20 mouse cellular contexts compared by ENCODE assay signal in genomic region chr12:16764776-16765445, GRCm38 (mm10). TPM values are rescaled to one million over a fixed set of nuclear protein-coding genes. Genes with fewer than 3 reads are reported as not detected.
A peak's percentile ranks its signal among the peaks of the same experiment; 100 is the strongest.
DNase-seq lines count a peak whose midpoint lies in the region; ATAC-seq lines count a peak whose summit lies in the region.
"Had no signal": no experiment of that assay in that cellular context is flagged by ENCODE, and none has a peak within 500 bp of the region (broad histone marks: within the 10 kb centered on the region; RNA-seq: fewer than 3 reads in every experiment).

No protein-coding gene starts in this region.

- WGBS in limb, embryonic 12.5 days: 78% methylated on average over 12 of the region's 12 CpGs
- WGBS in limb, embryonic 10.5 days: 79% methylated on average over 12 of the region's 12 CpGs

- H3K9ac ChIP-seq in limb, embryonic 12.5 days (replicated peaks): no peak overlapping the region
- H3K9ac ChIP-seq: forebrain, postnatal 0 days; limb, embryonic 15.5 days; lung, embryonic 14.5 days; stomach, embryonic 15.5 days had no signal

- H3K36me3 ChIP-seq in limb, embryonic 12.5 days: no peaks in the 10 kb centered on the region
- H3K36me3 ChIP-seq in limb, embryonic 10.5 days: peaks cover 12% of the 10 kb centered on the region
- H3K36me3 ChIP-seq: limb, embryonic 15.5 days; stomach, embryonic 15.5 days had no signal

- no peaks in the 10 kb centered on the region for H3K27me3 ChIP-seq in limb, embryonic 12.5 days
- H3K27me3 ChIP-seq in limb, embryonic 10.5 days (ENCODE audit: low read depth, poor library complexity, severe bottlenecking): no peaks in the 10 kb centered on the region
- H3K27me3 ChIP-seq: limb, embryonic 15.5 days; stomach, embryonic 15.5 days had no signal

- no peak overlapping the region for H3K4me2 ChIP-seq in limb, embryonic 12.5 days
- H3K4me2 ChIP-seq: limb, embryonic 15.5 days; lung, embryonic 14.5 days; stomach, embryonic 15.5 days had no signal

- no peaks in the 10 kb centered on the region for H3K4me1 ChIP-seq in limb, embryonic 12.5 days (replicated peaks)
- peaks cover 9% of the 10 kb centered on the region; the same call in 1 of the 2 replicates for H3K4me1 ChIP-seq in limb, embryonic 10.5 days
- H3K4me1 ChIP-seq: limb, embryonic 15.5 days; stomach, embryonic 15.5 days had no signal

- DNase-seq in heart, adult 11 months: peak; percentile 84
- DNase-seq in heart, adult 8-10 months (ENCODE audit: low spot score): no peak
- no peak for DNase-seq in limb, embryonic 10.5 days (ENCODE audit: low spot score)
- peak; percentile 84 for DNase-seq in adrenal gland, postnatal 14 days
- DNase-seq in testis, postnatal 10 days (ENCODE audit: low spot score): peak; percentile 61
- no peak for DNase-seq in spleen, adult 18-20 months
- no peak for DNase-seq in thymus, postnatal 4 days
- DNase-seq: cerebellum, postnatal 14 days; forebrain, postnatal 0 days; gastrocnemius, postnatal 10 days; kidney, adult 9 months; lung, embryonic 14.5 days; midbrain, embryonic 14.5 days; thymus, postnatal 36 days had no signal

- 0 out of 2 replicates have a peak, but pooled peaks have one; percentile 20 for ATAC-seq in limb, embryonic 12.5 days (ENCODE audit: insufficient number of reproducible peaks, insufficient read depth, low FRiP score, low TSS enrichment, low read depth)
- ATAC-seq: forebrain, postnatal 0 days had no signal

- no peak overlapping the region for H3K4me3 ChIP-seq in limb, embryonic 12.5 days (replicated peaks)
- H3K4me3 ChIP-seq in limb, embryonic 10.5 days: no peak overlapping the region
- H3K4me3 ChIP-seq: layer of hippocampus, adult 2 months; limb, embryonic 15.5 days; stomach, embryonic 15.5 days had no signal

- 0 out of 2 replicates have a peak, but pooled peaks cover 4% of the 10 kb centered on the region for H3K9me3 ChIP-seq in limb, embryonic 12.5 days
- H3K9me3 ChIP-seq in limb, embryonic 10.5 days (replicated peaks): no peaks in the 10 kb centered on the region
- H3K9me3 ChIP-seq: limb, embryonic 15.5 days; stomach, embryonic 15.5 days had no signal

- H3K27ac ChIP-seq in limb, embryonic 12.5 days: no peak overlapping the region
- H3K27ac ChIP-seq in limb, embryonic 10.5 days: no peak overlapping the region
- H3K27ac ChIP-seq: layer of hippocampus, adult 2 months; limb, embryonic 15.5 days; macrophage; stomach, embryonic 15.5 days had no signal

RNA-seq across cellular contexts. Expression of gene Greb1, which starts 35.8 kb away (rescaled TPM):
- total RNA-seq in heart, adult 8-10 months (2022): 1 to 10 TPM in 1 of 4 experiments, under 1 TPM in 3; 0.16 to 1.2 (median 0.64) TPM
- 6.4 and 8.1 TPM in 2 replicates for polyA plus RNA-seq in limb, embryonic 12.5 days (2016; fragmentation: Nextera tagmentation; extraction: Ambion mirVana)
- polyA plus RNA-seq in limb, embryonic 10.5 days (2016; fragmentation: Nextera tagmentation; extraction: Ambion mirVana): 16.9 and 17.4 TPM in 2 replicates
- total RNA-seq in adrenal gland, postnatal 14 days (2021): 27.6 and 35.4 TPM in 2 replicates
- total RNA-seq: hematopoietic stem cell, adult 5-6 weeks had no signal

RNA-seq across cellular contexts. Expression of gene E2f6, which starts 45.9 kb away (rescaled TPM):
- total RNA-seq in heart, adult 8-10 months (2022): 10 to 100 TPM; 86.4 to 90.4 (median 88.2) TPM
- polyA plus RNA-seq in limb, embryonic 12.5 days (2016; fragmentation: Nextera tagmentation; extraction: Ambion mirVana): 75.8 and 76.6 TPM in 2 replicates
- polyA plus RNA-seq in limb, embryonic 10.5 days (2016; fragmentation: Nextera tagmentation; extraction: Ambion mirVana): 67.3 and 67.5 TPM in 2 replicates
- 33.4 and 35.7 TPM in 2 replicates for total RNA-seq in adrenal gland, postnatal 14 days (2021)

Comparison
In these comparisons a context has a peak if more than half of its experiments do, and no peak if none do; other contexts are left out.
1. DNase-seq: peak in heart, adult 11 months (single experiment), adrenal gland, postnatal 14 days (single experiment) and testis, postnatal 10 days (single experiment); none in heart, adult 8-10 months (single experiment), limb, embryonic 10.5 days (single experiment), spleen, adult 18-20 months (0 of 2) and thymus, postnatal 4 days (single experiment).
2. RNA of gene Greb1, which starts 35.8 kb away (total RNA-seq): 27.6 to 35.4 TPM in adrenal gland, postnatal 14 days; 0.16 to 1.2 TPM in heart, adult 8-10 months; every median in the first group is over 10 times any median in the second.